Mouse (Mus musculus): ENCODE results near the gene Serac1. TPM values are rescaled to one million over a fixed set of nuclear protein-coding genes. Genes with fewer than 3 reads are reported as not detected.

Gene Serac1
- polyA plus RNA-seq (2014; fragmentation: Nextera tagmentation; extraction: Ambion mirVana) = 7.7 and 7.9 TPM in 2 replicates

- peak within 1 kb of the TSS; percentile 80 for H3K4me3 ChIP-seq (ENCODE audit: low read depth, low read length)
- peak; percentile 98 for ATAC-seq (ENCODE audit: low FRiP score)
- no peaks in the 10 kb centered on the region for H3K27me3 ChIP-seq (ENCODE audit: control insufficient read depth, insufficient read depth, low read length)
- H3K27ac ChIP-seq (ENCODE audit: low read depth, low read length) = peak within 1 kb of the TSS; percentile 73
- H3K4me1 ChIP-seq (ENCODE audit: control insufficient read depth, insufficient read depth, low read length) = peaks cover 3% of the 10 kb centered on the region; the same call in 1 of the 2 replicates
- peak; percentile 100 for DNase-seq (ENCODE audit: low spot score, missing footprints)
- peak within 1 kb of the TSS; percentile 84 for H3K9ac ChIP-seq (ENCODE audit: low read length)
- WGBS = under 1% methylated on average over 67 of the region's 70 CpGs
- no peaks in the 10 kb centered on the region for H3K36me3 ChIP-seq (ENCODE audit: control insufficient read depth, insufficient read depth, low read length)
- H3K4me2 ChIP-seq = peak within 1 kb of the TSS; percentile 81
- H3K9me3 ChIP-seq (ENCODE audit: control insufficient read depth, low read length) = no peaks in the 10 kb centered on the region
Observed at GRCm38 (mm10) chr17:6079287-6080122, at the start of gene Serac1, which contains the start of gene Gtf2h5. Gene Serac1, minus strand, starts transcription at chr17:6079741. Gene Gtf2h5, plus strand, starts transcription at chr17:6079786.

- Histone ChIP-seq H3K27me3 (ENCODE audit: control insufficient read depth, insufficient read depth, low read length) (no peaks in the 10 kb centered on the region), H3K4me1 (ENCODE audit: control insufficient read depth, insufficient read depth, low read length) (no peaks in the 10 kb centered on the region), H3K36me3 (ENCODE audit: control insufficient read depth, insufficient read depth, low read length) (peaks cover 3% of the 10 kb centered on the region; the same call in 1 of the 2 replicates), H3K9ac (ENCODE audit: low read length) (no peak overlapping the region), H3K4me2 (no peak overlapping the region), H3K9me3 (ENCODE audit: control insufficient read depth, low read length) (no peaks in the 10 kb centered on the region), H3K4me3 (ENCODE audit: low read depth, low read length) (no peak overlapping the region), H3K27ac (ENCODE audit: low read depth, low read length) (no peak overlapping the region)
- ATAC-seq (ENCODE audit: low FRiP score) (no peak), DNase-seq (ENCODE audit: low spot score, missing footprints) (no peak)
- WGBS = 71% methylated on average over 3 of the region's 3 CpGs
Observed at GRCm38 (mm10) chr17:6128039-6128438, 48.5 kb upstream of the Serac1 start.

- ATAC-seq (ENCODE audit: low FRiP score) = no peak
- Histone ChIP-seq H3K27me3 (ENCODE audit: control insufficient read depth, insufficient read depth, low read length) (no peaks in the 10 kb centered on the region), H3K9ac (ENCODE audit: low read length) (no peak overlapping the region), H3K27ac (ENCODE audit: low read depth, low read length) (no peak overlapping the region), H3K4me3 (ENCODE audit: low read depth, low read length) (no peak overlapping the region), H3K4me1 (ENCODE audit: control insufficient read depth, insufficient read depth, low read length) (no peaks in the 10 kb centered on the region), H3K9me3 (ENCODE audit: control insufficient read depth, low read length) (no peaks in the 10 kb centered on the region), H3K4me2 (no peak overlapping the region), H3K36me3 (ENCODE audit: control insufficient read depth, insufficient read depth, low read length) (peaks cover 11% of the 10 kb centered on the region; the same call in 1 of the 2 replicates)
- DNase-seq (ENCODE audit: low spot score, missing footprints) = no peak
- WGBS = 92% methylated on average over 3 of the region's 3 CpGs
Observed at GRCm38 (mm10) chr17:6125441-6125840, 45.9 kb upstream of the Serac1 start.

GRCm38 (mm10) chr17:6123776-6124175 is 44.2 kb upstream of the Serac1 start:
- DNase-seq (ENCODE audit: low spot score, missing footprints) (no peak), ATAC-seq (ENCODE audit: low FRiP score) (no peak)
- WGBS = 84% methylated on average over 4 of the region's 4 CpGs
- Histone ChIP-seq H3K9ac (ENCODE audit: low read length) (no peak overlapping the region), H3K27me3 (ENCODE audit: control insufficient read depth, insufficient read depth, low read length) (no peaks in the 10 kb centered on the region), H3K27ac (ENCODE audit: low read depth, low read length) (no peak overlapping the region), H3K36me3 (ENCODE audit: control insufficient read depth, insufficient read depth, low read length) (peaks cover 11% of the 10 kb centered on the region; the same call in 1 of the 2 replicates), H3K4me2 (no peak overlapping the region), H3K4me1 (ENCODE audit: control insufficient read depth, insufficient read depth, low read length) (no peaks in the 10 kb centered on the region), H3K4me3 (ENCODE audit: low read depth, low read length) (no peak overlapping the region), H3K9me3 (ENCODE audit: control insufficient read depth, low read length) (no peaks in the 10 kb centered on the region)

- H3K4me3 ChIP-seq (ENCODE audit: low read depth, low read length) = no peak overlapping the region
- WGBS = 92% methylated on average over 4 of the region's 4 CpGs
- no peak for ATAC-seq (ENCODE audit: low FRiP score)
- H3K36me3 ChIP-seq (ENCODE audit: control insufficient read depth, insufficient read depth, low read length) = peaks cover 11% of the 10 kb centered on the region; the same call in 1 of the 2 replicates
- H3K27me3 ChIP-seq (ENCODE audit: control insufficient read depth, insufficient read depth, low read length) = no peaks in the 10 kb centered on the region
- H3K27ac ChIP-seq (ENCODE audit: low read depth, low read length) = no peak overlapping the region
- H3K9me3 ChIP-seq (ENCODE audit: control insufficient read depth, low read length) = no peaks in the 10 kb centered on the region
- no peak for DNase-seq (ENCODE audit: low spot score, missing footprints)
- H3K9ac ChIP-seq (ENCODE audit: low read length) = no peak overlapping the region
- no peak overlapping the region for H3K4me2 ChIP-seq
- no peaks in the 10 kb centered on the region for H3K4me1 ChIP-seq (ENCODE audit: control insufficient read depth, insufficient read depth, low read length)
Observed at GRCm38 (mm10) chr17:6118861-6119260, 39.3 kb upstream of the Serac1 start.

- no peak overlapping the region for H3K4me2 ChIP-seq
- ATAC-seq (ENCODE audit: low FRiP score) (no peak), DNase-seq (ENCODE audit: low spot score, missing footprints) (no peak)
- H3K4me1 ChIP-seq (ENCODE audit: control insufficient read depth, insufficient read depth, low read length) = no peaks in the 10 kb centered on the region
- no peak overlapping the region for H3K27ac ChIP-seq (ENCODE audit: low read depth, low read length)
- H3K9ac ChIP-seq (ENCODE audit: low read length) = no peak overlapping the region
- no peak overlapping the region for H3K4me3 ChIP-seq (ENCODE audit: low read depth, low read length)
- H3K9me3 ChIP-seq (ENCODE audit: control insufficient read depth, low read length) = no peaks in the 10 kb centered on the region
- no peaks in the 10 kb centered on the region for H3K27me3 ChIP-seq (ENCODE audit: control insufficient read depth, insufficient read depth, low read length)
- WGBS = 96% methylated on average over 3 of the region's 3 CpGs
- H3K36me3 ChIP-seq (ENCODE audit: control insufficient read depth, insufficient read depth, low read length) = peaks cover 8% of the 10 kb centered on the region; the same call in 1 of the 2 replicates
Observed at GRCm38 (mm10) chr17:6117917-6118316, 38.4 kb upstream of the Serac1 start.

- Histone ChIP-seq H3K4me1 (ENCODE audit: control insufficient read depth, insufficient read depth, low read length) (no peaks in the 10 kb centered on the region), H3K4me3 (ENCODE audit: low read depth, low read length) (no peak overlapping the region), H3K9ac (ENCODE audit: low read length) (no peak overlapping the region), H3K9me3 (ENCODE audit: control insufficient read depth, low read length) (no peaks in the 10 kb centered on the region), H3K27me3 (ENCODE audit: control insufficient read depth, insufficient read depth, low read length) (no peaks in the 10 kb centered on the region), H3K4me2 (no peak overlapping the region), H3K36me3 (ENCODE audit: control insufficient read depth, insufficient read depth, low read length) (peaks cover 1% of the 10 kb centered on the region; the same call in 1 of the 2 replicates), H3K27ac (ENCODE audit: low read depth, low read length) (no peak overlapping the region)
- 91% methylated on average over 4 of the region's 4 CpGs for WGBS
- no peak for ATAC-seq (ENCODE audit: low FRiP score)
- no peak for DNase-seq (ENCODE audit: low spot score, missing footprints)
Observed at GRCm38 (mm10) chr17:6117148-6117725, 37.7 kb upstream of the Serac1 start.

- Histone ChIP-seq H3K27ac (ENCODE audit: low read depth, low read length) (no peak overlapping the region), H3K4me2 (no peak overlapping the region), H3K9ac (ENCODE audit: low read length) (no peak overlapping the region), H3K9me3 (ENCODE audit: control insufficient read depth, low read length) (no peaks in the 10 kb centered on the region), H3K4me1 (ENCODE audit: control insufficient read depth, insufficient read depth, low read length) (no peaks in the 10 kb centered on the region), H3K27me3 (ENCODE audit: control insufficient read depth, insufficient read depth, low read length) (no peaks in the 10 kb centered on the region), H3K4me3 (ENCODE audit: low read depth, low read length) (no peak overlapping the region), H3K36me3 (ENCODE audit: control insufficient read depth, insufficient read depth, low read length) (no peaks in the 10 kb centered on the region)
- WGBS = 95% methylated on average over 8 of the region's 9 CpGs
- DNase-seq (ENCODE audit: low spot score, missing footprints) (no peak), ATAC-seq (ENCODE audit: low FRiP score) (no peak)
Observed at GRCm38 (mm10) chr17:6115085-6115484, 35.5 kb upstream of the Serac1 start.

- no peak overlapping the region for H3K27ac ChIP-seq (ENCODE audit: low read depth, low read length)
- no peak for ATAC-seq (ENCODE audit: low FRiP score)
Observed at GRCm38 (mm10) chr17:6113653-6114052, 34.1 kb upstream of the Serac1 start.

More at GRCm38 (mm10) chr17:6113653-6114052, 34.1 kb upstream of the Serac1 start:
- peaks cover 8% of the 10 kb centered on the region for H3K4me1 ChIP-seq (ENCODE audit: control insufficient read depth, insufficient read depth, low read length)
- H3K9me3 ChIP-seq (ENCODE audit: control insufficient read depth, low read length) = no peaks in the 10 kb centered on the region
- no peak overlapping the region for H3K4me3 ChIP-seq (ENCODE audit: low read depth, low read length)
- WGBS = 94% methylated on average over 6 of the region's 6 CpGs
- no peak overlapping the region for H3K9ac ChIP-seq (ENCODE audit: low read length)
- H3K4me2 ChIP-seq = no peak overlapping the region
- DNase-seq (ENCODE audit: low spot score, missing footprints) = no peak
- no peaks in the 10 kb centered on the region for H3K36me3 ChIP-seq (ENCODE audit: control insufficient read depth, insufficient read depth, low read length)
- H3K27me3 ChIP-seq (ENCODE audit: control insufficient read depth, insufficient read depth, low read length) = no peaks in the 10 kb centered on the region

All from midbrain, embryonic 11.5 days (tissue).